ENCODE assay signal across 16 mouse cellular contexts in genomic region chr1:128447206-128447902, GRCm38 (mm10). TPM values are rescaled to one million over a fixed set of nuclear protein-coding genes. Genes with fewer than 3 reads are reported as not detected.
DNase-seq lines count a peak whose midpoint lies in the region; ATAC-seq lines count a peak whose summit lies in the region.
"Had no signal": no experiment of that assay in that cellular context is flagged by ENCODE, and none has a peak within 500 bp of the region (broad histone marks: within the 10 kb centered on the region; RNA-seq: fewer than 3 reads in every experiment).

No protein-coding gene starts in this region.

- H3K27ac ChIP-seq in forebrain, embryonic 13.5 days = no peak overlapping the region
- H3K27ac ChIP-seq in forebrain, embryonic 10.5 days = no peak overlapping the region
- H3K27ac ChIP-seq: left cerebral cortex, adult 2 months; midbrain, embryonic 12.5 days; neural tube, embryonic 15.5 days had no signal

- H3K4me1 ChIP-seq in megakaryocyte, embryonic 14.5 days = peaks cover 87% of the 10 kb centered on the region
- H3K4me1 ChIP-seq in forebrain, embryonic 13.5 days = no peaks in the 10 kb centered on the region
- no peaks in the 10 kb centered on the region for H3K4me1 ChIP-seq in forebrain, embryonic 10.5 days
- H3K4me1 ChIP-seq: midbrain, embryonic 12.5 days; neural tube, embryonic 15.5 days had no signal

- 85% methylated on average over 7 of the region's 7 CpGs for WGBS in forebrain, embryonic 13.5 days
- WGBS in forebrain, embryonic 10.5 days = 88% methylated on average over 7 of the region's 7 CpGs

- no peaks in the 10 kb centered on the region for H3K36me3 ChIP-seq in megakaryocyte, embryonic 14.5 days (replicated peaks; ENCODE audit: low read length)
- H3K36me3 ChIP-seq in forebrain, embryonic 13.5 days (ENCODE audit: poor library complexity, severe bottlenecking) = no peaks in the 10 kb centered on the region
- no peaks in the 10 kb centered on the region for H3K36me3 ChIP-seq in forebrain, embryonic 10.5 days (replicated peaks)
- H3K36me3 ChIP-seq: midbrain, embryonic 12.5 days; neural tube, embryonic 15.5 days had no signal

- no peak overlapping the region for H3K4me2 ChIP-seq in forebrain, embryonic 13.5 days
- H3K4me2 ChIP-seq: midbrain, embryonic 12.5 days; neural tube, embryonic 15.5 days had no signal

- no peaks in the 10 kb centered on the region for H3K27me3 ChIP-seq in megakaryocyte, embryonic 14.5 days (replicated peaks)
- no peaks in the 10 kb centered on the region for H3K27me3 ChIP-seq in forebrain, embryonic 13.5 days
- peaks cover 5% of the 10 kb centered on the region for H3K27me3 ChIP-seq in forebrain, embryonic 10.5 days (ENCODE audit: poor library complexity, severe bottlenecking)
- H3K27me3 ChIP-seq: midbrain, embryonic 12.5 days; neural tube, embryonic 15.5 days had no signal

- peak overlapping the region; percentile 84 for H3K4me3 ChIP-seq in megakaryocyte, embryonic 14.5 days (replicated peaks)
- H3K4me3 ChIP-seq in forebrain, embryonic 13.5 days = no peak overlapping the region
- H3K4me3 ChIP-seq in forebrain, embryonic 10.5 days = no peak overlapping the region
- H3K4me3 ChIP-seq: left cerebral cortex, adult 2 months; midbrain, embryonic 12.5 days; neural tube, embryonic 15.5 days had no signal

- no peak overlapping the region for H3K9ac ChIP-seq in forebrain, embryonic 13.5 days
- H3K9ac ChIP-seq: midbrain, embryonic 12.5 days; neural tube, embryonic 15.5 days had no signal

- H3K9me3 ChIP-seq in megakaryocyte, embryonic 14.5 days = no peaks in the 10 kb centered on the region
- no peaks in the 10 kb centered on the region for H3K9me3 ChIP-seq in forebrain, embryonic 13.5 days (replicated peaks)
- H3K9me3 ChIP-seq in forebrain, embryonic 10.5 days = no peaks in the 10 kb centered on the region
- H3K9me3 ChIP-seq: midbrain, embryonic 12.5 days; neural tube, embryonic 15.5 days had no signal

- peak; percentile 82 for DNase-seq in CD4-positive helper T cell, adult 2 months (ENCODE audit: low read depth, low spot score)
- peak; percentile 78 for DNase-seq in T-cell, adult 2 months (ENCODE audit: low spot score)
- peak; percentile 41 to 72 for DNase-seq in spleen, postnatal 4 days (ENCODE audit: low spot score in 2 of 2)
- DNase-seq in forebrain, embryonic 10.5 days (ENCODE audit: extremely low spot score, low spot score) = no peak
- DNase-seq in adrenal gland, adult 18-20 months (ENCODE audit: low spot score in 2 of 2) = no peak
- no peak for DNase-seq in layer of hippocampus, postnatal 36 days
- DNase-seq: adrenal gland, postnatal 10 days; cerebellum, adult 11 months; gastrocnemius, postnatal 36 days; heart, postnatal 10 days had no signal

- no peak for ATAC-seq in forebrain, embryonic 13.5 days
- ATAC-seq: forebrain, embryonic 14.5 days had no signal

RNA-seq across cellular contexts. Expression of gene Dars, which starts 30.2 kb away (rescaled TPM):
- 31.3 and 132 TPM in 2 replicates for polyA plus RNA-seq in megakaryocyte, embryonic 14.5 days (2012; ENCODE audit: insufficient read depth, low replicate concordance)
- 146 and 156 TPM in 2 replicates for polyA plus RNA-seq in forebrain, embryonic 13.5 days (2015; fragmentation: Nextera tagmentation; extraction: Ambion mirVana)
- polyA plus RNA-seq in forebrain, embryonic 10.5 days (2016; fragmentation: Nextera tagmentation; extraction: Ambion mirVana) = 186 and 191 TPM in 2 replicates
- 10 to 100 TPM; 66.6 to 78.3 TPM for total RNA-seq in adrenal gland, adult 18-20 months (2021)
- 10 to 100 TPM; 68.6 to 72.3 TPM for total RNA-seq in layer of hippocampus, postnatal 36 days (2021)

Comparison
In these comparisons a context has a peak if more than half of its experiments do, and no peak if none do; other contexts are left out.
1. DNase-seq: peak in CD4-positive helper T cell, adult 2 months (single experiment), T-cell, adult 2 months (single experiment) and spleen, postnatal 4 days (2 of 2); none in forebrain, embryonic 10.5 days (single experiment), adrenal gland, adult 18-20 months (0 of 2) and layer of hippocampus, postnatal 36 days (0 of 2).